Mouse (Mus musculus): Measurements from ENCODE around the gene Ripor2. TPM values are rescaled to one million over a fixed set of nuclear protein-coding genes. Genes with fewer than 3 reads are reported as not detected.

The Ripor2 gene
- polyA plus RNA-seq, 1 experiment = 46.4 TPM

DNA sequence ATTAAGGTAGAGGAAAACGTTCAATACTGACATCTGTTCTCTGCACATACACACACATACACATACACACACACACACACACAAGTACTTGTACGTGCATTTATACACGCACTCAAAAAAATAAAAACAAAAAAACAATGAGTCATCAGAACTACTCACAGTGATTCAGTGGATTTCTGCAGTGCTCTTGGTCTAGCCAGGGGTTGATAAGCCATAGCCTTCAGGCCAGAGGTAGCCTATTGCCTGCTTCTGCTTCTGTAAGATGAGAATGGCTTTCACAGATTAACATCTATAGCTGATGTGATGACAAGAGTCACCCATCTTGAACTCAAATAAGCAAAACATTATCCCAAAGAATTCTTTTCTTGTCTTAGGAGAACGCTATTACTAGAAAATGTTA, 41.6 kb downstream of the Ripor2 start:
- 84% methylated on average over 4 of the region's 4 CpGs for WGBS
- H3K36me3 ChIP-seq (ENCODE audit: control insufficient read depth, insufficient read depth, low read length) = peaks cover 10% of the 10 kb centered on the region
- no peak overlapping the region for H3K4me3 ChIP-seq (ENCODE audit: extremely low read depth, insufficient read depth, insufficient read length)
- peaks cover 19% of the 10 kb centered on the region; the same call in 1 of the 2 replicates for H3K4me1 ChIP-seq (ENCODE audit: control insufficient read depth, insufficient read depth, insufficient read length)
- no peak overlapping the region for H3K27ac ChIP-seq (ENCODE audit: insufficient read depth, low read length)
- DNase-seq (ENCODE audit: low read depth in 1 of 2, low spot score in 2 of 2) = no peak
- no peak for TF ChIP-seq CTCF (IDR thresholded peaks at IDR 0.05; ENCODE audit: extremely low read depth, insufficient read depth, insufficient read length, insufficient replicate concordance)
- no peak for TF ChIP-seq POLR2A (IDR thresholded peaks at IDR 0.05; ENCODE audit: low read depth, low read length)
- no peaks in the 10 kb centered on the region for H3K27me3 ChIP-seq (ENCODE audit: control insufficient read depth, insufficient read depth, low read length)

- Histone ChIP-seq H3K4me3 (ENCODE audit: extremely low read depth, insufficient read depth, insufficient read length) (no peak overlapping the region), H3K27me3 (ENCODE audit: control insufficient read depth, insufficient read depth, low read length) (no peaks in the 10 kb centered on the region), H3K36me3 (ENCODE audit: control insufficient read depth, insufficient read depth, low read length) (peaks cover 10% of the 10 kb centered on the region), H3K4me1 (ENCODE audit: control insufficient read depth, insufficient read depth, insufficient read length) (peaks cover 24% of the 10 kb centered on the region; the same call in 1 of the 2 replicates), H3K27ac (ENCODE audit: insufficient read depth, low read length) (no peak overlapping the region)
- DNase-seq (ENCODE audit: low read depth in 1 of 2, low spot score in 2 of 2) = no peak
- 77% methylated on average over 5 of the region's 5 CpGs for WGBS
- TF ChIP-seq POLR2A (IDR thresholded peaks at IDR 0.05; ENCODE audit: low read depth, low read length) (no peak), CTCF (IDR thresholded peaks at IDR 0.05; ENCODE audit: extremely low read depth, insufficient read depth, insufficient read length, insufficient replicate concordance) (no peak)
Observed at GRCm38 (mm10) chr13:24625071-24625470, 43.1 kb downstream of the Ripor2 start.

GRCm38 (mm10) chr13:24626698-24627436, 44.9 kb downstream of the Ripor2 start:
- H3K36me3 ChIP-seq (ENCODE audit: control insufficient read depth, insufficient read depth, low read length) = peaks cover 9% of the 10 kb centered on the region

DNA sequence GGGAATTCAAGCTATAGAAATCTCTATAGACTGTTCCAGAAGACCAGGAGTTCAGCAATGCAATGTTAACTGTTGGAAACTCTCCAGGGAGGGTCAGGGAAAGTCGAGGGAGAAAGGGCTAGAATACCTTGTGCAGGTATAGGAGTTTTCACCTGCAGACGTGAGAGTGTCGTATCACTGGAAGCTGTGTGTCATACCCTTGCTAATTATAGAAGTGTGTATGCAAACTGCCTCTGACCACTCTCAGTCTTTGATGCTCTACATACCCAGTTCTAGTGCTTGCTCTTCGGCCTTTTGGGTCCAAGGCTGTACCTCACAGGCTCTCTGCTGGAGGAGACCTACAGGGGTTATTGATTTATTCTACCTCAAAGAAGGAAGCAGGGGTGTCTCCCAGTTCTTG, 46.2 kb downstream of the Ripor2 start:
- WGBS = 43% methylated on average over 4 of the region's 4 CpGs
- H3K36me3 ChIP-seq (ENCODE audit: control insufficient read depth, insufficient read depth, low read length) = peaks cover 8% of the 10 kb centered on the region
- peaks cover 32% of the 10 kb centered on the region for H3K4me1 ChIP-seq (ENCODE audit: control insufficient read depth, insufficient read depth, insufficient read length)
- TF ChIP-seq CTCF (IDR thresholded peaks at IDR 0.05; ENCODE audit: extremely low read depth, insufficient read depth, insufficient read length, insufficient replicate concordance) (no peak), POLR2A (IDR thresholded peaks at IDR 0.05; ENCODE audit: low read depth, low read length) (no peak)
- H3K27me3 ChIP-seq (ENCODE audit: control insufficient read depth, insufficient read depth, low read length) = no peaks in the 10 kb centered on the region
- H3K27ac ChIP-seq (ENCODE audit: insufficient read depth, low read length) = no peak overlapping the region
- no peak overlapping the region for H3K4me3 ChIP-seq (ENCODE audit: extremely low read depth, insufficient read depth, insufficient read length)
- no peak for DNase-seq (ENCODE audit: low read depth in 1 of 2, low spot score in 2 of 2)

More at GRCm38 (mm10) chr13:24626698-24627436, 44.9 kb downstream of the Ripor2 start:
- peaks cover 24% of the 10 kb centered on the region; the same call in 1 of the 2 replicates for H3K4me1 ChIP-seq (ENCODE audit: control insufficient read depth, insufficient read depth, insufficient read length)
- TF ChIP-seq CTCF (IDR thresholded peaks at IDR 0.05; ENCODE audit: extremely low read depth, insufficient read depth, insufficient read length, insufficient replicate concordance) (no peak), POLR2A (IDR thresholded peaks at IDR 0.05; ENCODE audit: low read depth, low read length) (no peak)
- no peak overlapping the region for H3K4me3 ChIP-seq (ENCODE audit: extremely low read depth, insufficient read depth, insufficient read length)
- DNase-seq (ENCODE audit: low read depth in 1 of 2, low spot score in 2 of 2) = no peak
- 95% methylated on average over 6 of the region's 6 CpGs for WGBS
- no peak overlapping the region for H3K27ac ChIP-seq (ENCODE audit: insufficient read depth, low read length)
- H3K27me3 ChIP-seq (ENCODE audit: control insufficient read depth, insufficient read depth, low read length) = no peaks in the 10 kb centered on the region

- peaks cover 5% of the 10 kb centered on the region for H3K36me3 ChIP-seq (ENCODE audit: control insufficient read depth, insufficient read depth, low read length)
- WGBS = 72% methylated on average over 6 of the region's 6 CpGs
- DNase-seq (ENCODE audit: low read depth in 1 of 2, low spot score in 2 of 2) = no peak
- no peak for TF ChIP-seq CTCF (IDR thresholded peaks at IDR 0.05; ENCODE audit: extremely low read depth, insufficient read depth, insufficient read length, insufficient replicate concordance)
- TF ChIP-seq POLR2A (IDR thresholded peaks at IDR 0.05; ENCODE audit: low read depth, low read length) = no peak
- H3K27me3 ChIP-seq (ENCODE audit: control insufficient read depth, insufficient read depth, low read length) = no peaks in the 10 kb centered on the region
- no peak overlapping the region for H3K4me3 ChIP-seq (ENCODE audit: extremely low read depth, insufficient read depth, insufficient read length)
- peaks cover 41% of the 10 kb centered on the region for H3K4me1 ChIP-seq (ENCODE audit: control insufficient read depth, insufficient read depth, insufficient read length)
- no peak overlapping the region for H3K27ac ChIP-seq (ENCODE audit: insufficient read depth, low read length)
Observed at GRCm38 (mm10) chr13:24629073-24629621, 47.2 kb downstream of the Ripor2 start.

GRCm38 (mm10) chr13:24630364-24630763, 48.4 kb downstream of the Ripor2 start:
- no peaks in the 10 kb centered on the region for H3K27me3 ChIP-seq (ENCODE audit: control insufficient read depth, insufficient read depth, low read length)
- no peak for TF ChIP-seq CTCF (IDR thresholded peaks at IDR 0.05; ENCODE audit: extremely low read depth, insufficient read depth, insufficient read length, insufficient replicate concordance)
- no peak for TF ChIP-seq POLR2A (IDR thresholded peaks at IDR 0.05; ENCODE audit: low read depth, low read length)
- DNase-seq (ENCODE audit: low read depth in 1 of 2, low spot score in 2 of 2) = no peak
- H3K4me3 ChIP-seq (ENCODE audit: extremely low read depth, insufficient read depth, insufficient read length) = no peak overlapping the region
- peaks cover 4% of the 10 kb centered on the region for H3K36me3 ChIP-seq (ENCODE audit: control insufficient read depth, insufficient read depth, low read length)
- H3K4me1 ChIP-seq (ENCODE audit: control insufficient read depth, insufficient read depth, insufficient read length) = peaks cover 49% of the 10 kb centered on the region
- WGBS = 72% methylated on average over 4 of the region's 4 CpGs
- no peak overlapping the region for H3K27ac ChIP-seq (ENCODE audit: insufficient read depth, low read length)

Data from spleen, adult 2 months (tissue).